Mouse (Mus musculus) heart, embryonic 16.5 days (tissue): ENCODE data around the gene Zrsr1. TPM values are rescaled to one million over a fixed set of nuclear protein-coding genes. Genes with fewer than 3 reads are reported as not detected.

ENCODE experiments used
- ATAC-seq: fragments of 200-750 bp; cut with Nextera tagmentation; replicated peaks from 2 replicates; pipeline ENCODE4 v1.8.0; 2017; ENCODE audit warnings: moderate number of reproducible peaks; ENCODE audit not compliant: insufficient read depth, low FRiP score; ENCODE audit errors: extremely low read depth
- H3K27ac ChIP-seq: fragments of 300-500 bp; sonication (generic); 2 replicates; pipeline ENCODE4 v1.5.1; 2014; ENCODE audit warnings: mild to moderate bottlenecking, low read length, control low read depth, moderate library complexity
- H3K27me3 ChIP-seq: fragments of 300-500 bp; sonication (generic); 2 replicates; pipeline ENCODE4 v1.6.1; 2014; ENCODE audit warnings: low read length, mixed read lengths; ENCODE audit not compliant: control insufficient read depth, insufficient read depth
- H3K36me3 ChIP-seq: fragments of 300-500 bp; sonication (generic); 2 replicates; pipeline ENCODE4 v1.6.1; 2014; ENCODE audit not compliant: control insufficient read depth, insufficient read depth
- H3K4me1 ChIP-seq: fragments of 300-500 bp; sonication (generic); 2 replicates; pipeline ENCODE4 v1.6.1; 2014; ENCODE audit warnings: low read length, mixed read lengths; ENCODE audit not compliant: control insufficient read depth, insufficient read depth
- H3K4me2 ChIP-seq: fragments of 300-500 bp; sonication (generic); 2 replicates; pipeline ENCODE4 v1.6.1; 2014; ENCODE audit warnings: low read depth, mild to moderate bottlenecking, control low read depth, low read length
- H3K4me3 ChIP-seq: fragments of 300-500 bp; sonication (generic); 2 replicates; pipeline ENCODE4 v1.5.1; 2014; ENCODE audit warnings: mild to moderate bottlenecking, control low read depth, low read length
- H3K9ac ChIP-seq: fragments of 300-500 bp; sonication (generic); 2 replicates; pipeline ENCODE4 v1.6.1; 2014; ENCODE audit warnings: low read length, control low read depth
- H3K9me3 ChIP-seq: fragments of 300-500 bp; sonication (generic); replicated peaks from 2 replicates; pipeline ENCODE4 v1.6.1; 2016; ENCODE audit warnings: low read length; ENCODE audit not compliant: control insufficient read depth
- WGBS: fragments of 180-500 bp; shearing (Covaris S2); extraction: QIAGEN DNeasy Blood & Tissue Kit; methylation state at CpG from one replicate; pipeline ENCODE4 v1.1.7; 2014; 5-methylcytosine and 5-hydroxymethylcytosine counted together
- polyA plus RNA-seq: library from polyadenylated mRNA; unstranded; fragments of >200 nt; fragmentation: Nextera tagmentation; extraction: Ambion mirVana; gene quantifications from 2 replicates; pipeline ENCODE4 v1.2.1, GENCODE M21; 2015

Zrsr1 gene
- polyA plus RNA-seq, 1 experiment from 2014 or later, result 1.8 TPM

- no peaks in the 10 kb centered on the region for H3K27me3 ChIP-seq
Measured at GRCm38 (mm10) chr11:22964401-22964800, 7.4 kb upstream of the Zrsr1 start.

DNA sequence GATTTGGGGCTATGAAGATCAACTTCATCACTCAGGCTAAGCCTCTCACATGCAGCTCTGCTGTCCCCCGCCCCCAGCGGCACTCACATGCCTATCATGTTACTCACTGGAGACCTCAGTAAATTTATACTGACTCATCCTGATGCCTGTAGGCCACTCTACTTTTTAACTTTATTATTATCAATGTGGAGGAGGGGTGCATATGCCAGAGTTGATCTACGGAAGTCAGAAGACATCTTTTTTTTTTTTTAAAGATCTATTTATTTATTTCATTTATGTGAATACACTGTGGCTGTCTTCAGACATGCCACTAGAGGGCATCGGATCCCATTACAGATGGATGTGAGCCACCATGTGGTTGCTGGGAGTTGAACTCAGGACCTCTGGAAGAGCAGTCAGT lies 6.3 kb upstream of the Zrsr1 start:
- ATAC-seq, result no peak
- H3K9me3 ChIP-seq, result peaks cover 4% of the 10 kb centered on the region; the same call in 1 of the 2 replicates
- H3K4me1 ChIP-seq, result no peaks in the 10 kb centered on the region
- H3K9ac ChIP-seq, result no peak overlapping the region
- no peaks in the 10 kb centered on the region for H3K27me3 ChIP-seq
- H3K4me2 ChIP-seq, result no peak overlapping the region
- no peaks in the 10 kb centered on the region for H3K36me3 ChIP-seq
- H3K27ac ChIP-seq, result no peak overlapping the region
- WGBS, result 69% methylated on average over 4 of the region's 4 CpGs
- H3K4me3 ChIP-seq, result no peak overlapping the region

More at GRCm38 (mm10) chr11:22964401-22964800, 7.4 kb upstream of the Zrsr1 start:
- Histone ChIP-seq H3K4me3 (no peak overlapping the region), H3K9me3 (peaks cover 4% of the 10 kb centered on the region; the same call in 1 of the 2 replicates), H3K4me2 (no peak overlapping the region), H3K36me3 (no peaks in the 10 kb centered on the region), H3K27ac (no peak overlapping the region), H3K9ac (no peak overlapping the region), H3K4me1 (no peaks in the 10 kb centered on the region)
- no peak for ATAC-seq
- WGBS, result 73% methylated on average over 4 of the region's 4 CpGs

- Histone ChIP-seq H3K4me3 (no peak overlapping the region), H3K9ac (no peak overlapping the region), H3K27me3 (no peaks in the 10 kb centered on the region), H3K27ac (no peak overlapping the region), H3K4me2 (no peak overlapping the region), H3K36me3 (peaks cover 21% of the 10 kb centered on the region; the same call in 1 of the 2 replicates), H3K9me3 (peaks cover 30% of the 10 kb centered on the region), H3K4me1 (peaks cover 3% of the 10 kb centered on the region; the same call in 1 of the 2 replicates)
- no peak for ATAC-seq
- WGBS, result 51% methylated on average over 6 of the region's 6 CpGs
Measured at GRCm38 (mm10) chr11:22969486-22969885, 2.3 kb upstream of the Zrsr1 start.

DNA sequence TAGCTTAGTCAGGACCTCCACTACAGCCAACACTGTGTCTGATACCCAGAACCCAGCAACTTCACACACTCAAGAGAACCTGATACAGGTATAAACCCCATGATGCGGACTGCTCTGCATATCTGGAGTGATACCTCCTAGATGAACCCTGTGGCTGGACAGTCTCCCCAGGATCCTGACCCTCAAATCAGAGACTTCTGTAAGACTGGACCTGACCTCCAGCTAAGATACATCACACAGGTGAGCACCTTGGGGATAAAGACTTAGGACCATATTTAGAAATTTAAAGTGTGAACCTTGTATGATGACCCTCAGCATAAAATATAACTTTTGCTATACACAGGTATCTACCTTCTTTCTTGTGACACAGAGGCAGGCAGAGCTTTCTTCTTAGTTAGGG lies 1.3 kb upstream of the Zrsr1 start:
- peaks cover 21% of the 10 kb centered on the region; the same call in 1 of the 2 replicates for H3K36me3 ChIP-seq
- peaks cover 30% of the 10 kb centered on the region for H3K9me3 ChIP-seq
- WGBS, result 84% methylated on average over 1 of the region's 1 CpGs
- no peak for ATAC-seq
- H3K27me3 ChIP-seq, result no peaks in the 10 kb centered on the region
- no peak overlapping the region for H3K4me3 ChIP-seq
- H3K9ac ChIP-seq, result no peak overlapping the region
- H3K4me2 ChIP-seq, result no peak overlapping the region
- no peak overlapping the region for H3K27ac ChIP-seq
- peaks cover 5% of the 10 kb centered on the region for H3K4me1 ChIP-seq

GRCm38 (mm10) chr11:22972746-22973526 lies 1.1 kb downstream of the Zrsr1 start:
- H3K27ac ChIP-seq, result peak overlapping the region; percentile 88
- H3K4me1 ChIP-seq, result peaks cover 15% of the 10 kb centered on the region
- peak overlapping the region; percentile 73 for H3K4me3 ChIP-seq
- H3K9ac ChIP-seq, result peak overlapping the region; percentile 76
- no peaks in the 10 kb centered on the region for H3K27me3 ChIP-seq
- WGBS, result 50% methylated on average over 44 of the region's 46 CpGs
- peak overlapping the region; percentile 85 for H3K4me2 ChIP-seq
- peak; percentile 33; the same call in 1 of the 2 replicates for ATAC-seq
- H3K36me3 ChIP-seq, result peaks cover 24% of the 10 kb centered on the region; the same call in 1 of the 2 replicates
- peaks cover 26% of the 10 kb centered on the region for H3K9me3 ChIP-seq

GRCm38 (mm10) chr11:22973599-22973998 lies 1.8 kb downstream of the Zrsr1 start:
- Histone ChIP-seq H3K4me1 (peaks cover 15% of the 10 kb centered on the region), H3K36me3 (peaks cover 24% of the 10 kb centered on the region; the same call in 1 of the 2 replicates), H3K27me3 (no peaks in the 10 kb centered on the region), H3K9ac (peak overlapping the region; percentile 68), H3K4me2 (peak overlapping the region; percentile 62), H3K4me3 (peak overlapping the region; percentile 73), H3K27ac (peak overlapping the region; percentile 77), H3K9me3 (peaks cover 26% of the 10 kb centered on the region)
- 44% methylated on average over 14 of the region's 14 CpGs for WGBS
- no peak for ATAC-seq

- Histone ChIP-seq H3K4me2 (no peak overlapping the region), H3K36me3 (peaks cover 13% of the 10 kb centered on the region; the same call in 1 of the 2 replicates), H3K4me1 (peaks cover 30% of the 10 kb centered on the region), H3K27ac (no peak overlapping the region), H3K9ac (no peak overlapping the region), H3K4me3 (no peak overlapping the region), H3K27me3 (no peaks in the 10 kb centered on the region), H3K9me3 (peaks cover 10% of the 10 kb centered on the region; the same call in 1 of the 2 replicates)
- WGBS, result 91% methylated on average over 3 of the region's 3 CpGs
- no peak for ATAC-seq
Measured at GRCm38 (mm10) chr11:22978215-22978614, 6.4 kb downstream of the Zrsr1 start.

DNA sequence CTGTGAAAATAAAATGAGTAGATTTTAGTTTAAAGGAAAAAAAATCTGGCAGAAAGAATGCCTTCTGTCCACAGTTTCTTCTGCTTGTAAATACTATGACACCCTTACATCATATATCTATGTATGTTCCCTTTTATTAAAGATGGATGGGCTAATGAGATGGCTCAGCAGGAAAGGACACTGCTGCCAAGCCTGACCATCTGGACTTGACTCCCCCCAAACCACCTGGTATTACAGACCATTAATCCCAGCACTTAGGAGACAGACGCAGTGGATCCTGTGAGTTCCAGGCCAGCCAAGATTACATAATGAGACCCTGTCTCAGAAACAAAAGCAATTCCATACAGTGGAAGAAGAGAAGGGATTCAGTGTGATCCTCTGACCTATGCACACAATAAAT lies 6.9 kb downstream of the Zrsr1 start:
- Histone ChIP-seq H3K9ac (no peak overlapping the region), H3K36me3 (peaks cover 8% of the 10 kb centered on the region; the same call in 1 of the 2 replicates), H3K4me2 (no peak overlapping the region), H3K27ac (no peak overlapping the region), H3K4me3 (no peak overlapping the region), H3K9me3 (0 out of 2 replicates have a peak, but pooled peaks cover 5% of the 10 kb centered on the region), H3K4me1 (peaks cover 30% of the 10 kb centered on the region), H3K27me3 (no peaks in the 10 kb centered on the region)
- 71% methylated on average over 1 of the region's 1 CpGs for WGBS
- ATAC-seq, result no peak

DNA sequence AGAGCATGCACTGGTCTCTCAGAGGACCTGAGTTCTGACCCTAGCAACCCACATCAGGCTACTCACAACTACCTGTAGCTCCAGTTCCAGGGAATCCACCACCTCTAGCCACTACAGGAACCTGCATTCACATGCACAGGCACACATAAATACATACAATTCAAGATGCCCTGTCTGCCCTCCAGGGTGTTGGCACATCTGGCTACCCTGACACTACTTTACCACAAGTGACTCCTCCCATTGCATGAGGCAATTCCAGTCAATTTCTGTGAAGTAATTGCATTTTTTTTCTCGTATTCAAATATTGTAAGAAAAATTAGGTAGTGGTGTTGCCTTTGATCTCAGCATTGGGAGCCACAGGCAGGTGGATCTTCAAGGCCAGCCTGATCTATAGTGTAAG lies 7.4 kb downstream of the Zrsr1 start:
- no peak for ATAC-seq
- WGBS, result 91% methylated on average over 1 of the region's 1 CpGs
- H3K4me3 ChIP-seq, result no peak overlapping the region
- H3K4me1 ChIP-seq, result peaks cover 27% of the 10 kb centered on the region
- no peaks in the 10 kb centered on the region for H3K27me3 ChIP-seq
- H3K9ac ChIP-seq, result no peak overlapping the region
- H3K9me3 ChIP-seq, result 0 out of 2 replicates have a peak, but pooled peaks cover under 1% of the 10 kb centered on the region
- no peak overlapping the region for H3K27ac ChIP-seq
- H3K36me3 ChIP-seq, result 0 out of 2 replicates have a peak, but pooled peaks cover 3% of the 10 kb centered on the region
- H3K4me2 ChIP-seq, result no peak overlapping the region
